Mouse (Mus musculus) layer of hippocampus, postnatal 36 days (tissue): ENCODE data around the gene C1s2. TPM values are rescaled to one million over a fixed set of nuclear protein-coding genes. Genes with fewer than 3 reads are reported as not detected.
"Not testable (repeated sequence)": the region's sequence is repeated elsewhere in the genome, so short reads cannot be mapped to it uniquely, and the experiment has no call there.

Experiments
- DNase-seq, 2 experiments: peaks; one replicate each; pipeline ENCODE4 v3.0.0; 2022
- total RNA-seq, 2 experiments: library from RNA; stranded (reverse); gene quantifications; 2 replicates each; pipeline ENCODE4 v1.2.3; 2021

C1s2 gene
- total RNA-seq, 2 experiments from 2014 or later = 0.15 to 0.35 TPM

DNA sequence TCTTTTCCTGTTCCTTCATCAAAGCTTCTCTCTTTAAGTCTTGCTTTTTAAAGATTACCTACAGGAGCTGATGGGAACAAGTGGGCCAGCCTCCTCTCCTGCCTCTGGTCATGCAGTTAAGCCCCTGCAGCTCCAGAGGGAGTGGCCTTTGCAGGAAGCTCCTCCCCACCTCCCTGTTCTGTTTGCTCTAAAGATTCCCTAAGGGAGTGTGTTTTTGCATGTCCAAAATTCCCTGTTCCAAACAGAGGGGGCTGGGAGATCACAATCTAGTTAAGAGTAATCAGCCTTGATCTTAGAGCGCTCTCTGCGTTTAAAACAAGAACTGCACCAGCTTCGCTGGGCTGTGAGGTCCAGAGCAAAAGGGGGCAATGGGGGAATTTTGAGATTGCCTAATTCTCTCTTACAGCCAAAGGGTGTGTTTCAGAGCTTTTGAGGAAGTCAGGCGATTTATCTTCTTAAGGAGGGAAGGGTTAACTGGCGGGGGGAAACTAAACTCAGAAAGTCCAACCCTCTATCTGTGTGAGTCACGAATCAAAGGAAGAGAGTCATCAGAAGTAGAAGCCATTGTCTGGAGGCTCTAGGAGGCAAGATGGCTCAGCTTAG is 1.1 kb upstream of the C1s2 start:
- DNase-seq = not testable (repeated sequence)

DNA sequence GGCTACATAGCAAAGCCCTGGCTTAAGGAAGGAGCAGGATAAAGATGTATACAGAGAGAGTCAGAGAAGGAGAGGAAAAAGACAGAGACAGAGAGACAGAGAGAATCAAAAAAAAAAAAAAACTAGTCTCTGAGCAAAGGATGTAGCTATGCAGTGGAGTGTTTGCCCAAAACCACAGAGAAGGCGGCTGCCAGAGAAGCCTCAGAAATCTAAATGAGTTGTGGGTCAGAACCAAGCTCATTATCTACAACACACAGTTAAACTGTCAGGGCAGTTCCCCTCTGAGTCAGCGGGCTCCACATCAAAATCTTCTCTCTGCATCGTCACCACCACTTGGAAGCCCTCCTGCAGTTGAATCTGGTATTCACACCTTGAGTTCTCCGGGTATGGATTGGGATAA is 5.1 kb downstream of the C1s2 start:
- no peak for DNase-seq

DNA sequence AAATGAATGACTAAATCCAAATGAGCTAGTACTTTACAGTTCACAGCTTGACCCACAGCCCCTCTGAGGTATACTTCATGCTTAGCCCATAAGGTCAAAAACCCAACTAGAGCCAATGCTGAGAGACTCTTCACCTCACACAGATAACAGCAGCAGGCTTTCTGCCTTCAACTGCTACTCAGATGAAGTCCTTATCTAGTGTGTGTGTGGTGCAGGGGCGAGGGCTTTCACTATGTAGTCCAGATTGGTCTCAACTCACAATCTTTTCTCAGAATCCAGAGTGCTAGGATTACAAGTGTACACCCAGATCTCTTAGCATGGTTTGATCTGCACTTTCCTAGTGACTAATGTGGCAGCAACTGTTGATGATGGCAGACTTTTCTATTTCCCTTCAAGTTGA is 9.7 kb downstream of the C1s2 start:
- not testable (repeated sequence) for DNase-seq

DNA sequence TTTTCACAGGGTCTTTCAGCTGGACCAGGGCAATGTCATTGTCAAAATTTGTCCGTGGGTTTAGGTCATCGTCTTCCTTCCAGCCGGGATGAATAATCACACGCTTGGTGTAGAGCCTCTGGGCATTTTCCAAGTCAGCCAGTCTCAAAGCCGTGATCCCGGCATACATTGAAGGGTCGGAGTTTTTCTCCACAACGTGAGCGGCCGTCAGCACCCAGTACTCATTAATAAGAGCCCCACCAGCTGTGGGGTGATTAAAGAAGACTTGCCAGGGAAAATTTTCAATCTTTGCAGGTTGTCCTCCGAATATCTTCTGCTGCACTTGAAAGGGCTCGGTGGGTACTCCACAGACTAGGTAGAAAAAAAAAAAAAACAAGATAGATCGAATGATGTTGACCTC is 10.3 kb downstream of the C1s2 start:
- no peak for DNase-seq

DNA sequence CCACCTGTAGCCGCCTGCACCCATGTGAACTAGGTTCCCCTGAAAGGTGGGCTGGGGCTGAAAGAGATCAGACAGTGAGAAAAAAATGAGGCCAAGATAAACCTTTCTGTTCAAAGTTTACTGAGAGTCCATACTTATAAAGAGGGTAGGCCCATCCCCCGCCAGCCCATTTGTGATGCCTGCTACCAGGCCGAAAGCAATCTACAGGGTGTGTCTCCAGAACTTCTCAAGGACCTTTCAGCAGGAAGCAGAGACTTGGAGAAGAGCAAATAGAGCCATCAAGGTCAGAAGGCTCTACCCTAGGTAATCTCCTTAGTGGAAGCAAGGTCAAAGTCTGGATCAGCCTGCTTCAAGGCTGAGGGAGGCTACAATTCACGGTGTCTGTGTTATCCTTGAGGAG is 33.9 kb downstream of the C1s2 start:
- no peak for DNase-seq

DNA sequence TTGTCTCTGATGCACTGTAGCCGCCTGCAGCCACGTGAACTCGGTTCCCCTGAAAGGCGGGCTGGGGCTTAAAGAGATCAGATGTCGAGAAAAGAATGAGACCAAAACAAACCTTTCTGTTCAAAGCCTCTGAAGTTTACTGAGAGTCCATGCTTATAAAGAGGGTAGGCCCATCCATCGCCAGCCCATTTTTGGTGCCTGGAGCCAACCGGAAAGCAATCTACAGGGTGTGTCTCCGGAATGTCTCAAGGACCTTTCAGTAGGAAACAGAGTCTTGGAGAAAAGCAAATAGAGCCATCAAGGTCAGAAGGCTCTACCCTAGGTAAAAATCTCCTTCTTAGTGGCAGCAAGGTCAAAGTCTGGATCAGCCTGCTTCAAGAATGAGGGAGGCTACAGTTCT is 42.8 kb downstream of the C1s2 start:
- DNase-seq = no peak

DNA sequence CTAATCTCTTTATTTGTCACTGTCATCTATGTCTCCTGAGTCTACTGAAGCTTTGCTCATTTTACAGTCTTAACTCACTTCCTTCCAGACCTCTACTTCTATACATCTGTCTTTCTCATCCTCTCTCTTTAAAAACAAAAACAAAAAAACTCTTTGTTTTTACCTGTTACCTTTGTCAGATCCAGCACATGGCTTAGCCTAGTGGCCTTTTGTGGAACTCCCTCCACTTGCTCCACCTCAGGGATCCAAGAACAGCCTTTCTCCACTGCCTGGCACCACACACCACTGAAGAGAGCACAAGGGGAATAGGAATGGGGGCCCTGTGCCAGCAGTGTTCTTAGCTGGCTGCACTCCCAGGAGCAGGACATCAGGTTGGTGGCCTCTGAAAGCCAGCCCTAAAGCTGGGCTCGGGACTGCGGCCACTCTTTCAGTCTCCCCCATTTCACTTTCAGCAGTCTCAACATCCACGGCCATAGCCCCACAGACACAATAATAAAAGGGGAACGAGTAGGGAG is 43.6 kb downstream of the C1s2 start:
- DNase-seq = no peak

DNA sequence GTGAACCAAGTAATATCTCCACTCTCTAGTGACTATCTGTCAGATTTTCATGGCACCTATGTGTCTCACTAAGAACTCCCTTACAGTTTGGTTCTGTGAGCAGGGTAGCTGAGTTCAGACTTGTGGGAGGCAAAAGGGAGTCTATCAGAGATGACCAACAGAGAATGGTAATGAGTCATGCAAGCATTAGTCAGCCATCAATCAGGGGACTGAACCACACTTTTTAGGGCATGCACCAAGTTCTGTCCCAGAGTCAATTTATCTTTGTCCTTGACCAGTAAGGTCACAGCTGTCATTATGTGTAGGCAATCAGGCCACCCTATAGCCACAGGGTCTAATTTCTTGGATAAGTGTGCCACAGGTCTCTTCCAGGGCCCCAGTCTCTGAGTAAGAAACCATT is 47.1 kb downstream of the C1s2 start:
- DNase-seq = no peak

DNA sequence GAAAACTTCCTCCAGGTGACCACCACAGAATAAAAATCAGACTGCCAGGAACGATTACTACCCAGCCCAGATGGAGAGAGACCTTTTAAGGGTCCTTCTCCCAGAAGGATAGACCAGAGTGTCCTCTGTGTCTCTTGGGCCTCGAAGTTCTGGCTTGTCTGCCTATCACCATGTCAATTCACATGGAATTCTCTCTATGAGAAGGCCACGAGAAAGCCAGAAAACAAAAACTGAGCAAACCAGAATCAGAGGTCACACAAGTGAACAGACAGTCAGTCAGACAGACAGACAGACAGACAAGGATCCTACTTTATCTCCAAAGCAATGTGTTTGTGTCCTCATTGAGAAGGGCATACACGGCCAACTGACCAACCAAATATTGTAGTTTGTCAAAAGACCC is 49.6 kb downstream of the C1s2 start:
- DNase-seq = no peak

DNA sequence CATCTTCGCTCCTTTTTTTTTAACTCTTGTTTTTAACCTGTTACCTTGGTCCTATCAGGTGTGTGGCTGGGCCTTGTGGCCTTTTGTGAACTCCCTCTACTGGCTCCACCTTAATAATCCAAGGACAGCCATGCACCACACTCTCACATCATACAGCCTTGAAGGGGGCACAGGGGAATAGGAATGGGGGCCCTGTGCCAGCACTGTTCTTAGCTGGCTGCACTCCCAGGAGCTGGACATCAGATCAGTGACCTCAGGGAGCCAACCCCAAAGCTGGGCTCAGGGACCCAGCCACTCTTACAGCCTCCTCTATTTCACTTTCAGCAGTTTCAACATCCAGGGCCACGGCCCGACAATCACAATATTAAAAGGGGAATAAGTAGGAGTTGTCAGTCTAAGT is 50.1 kb downstream of the C1s2 start:
- DNase-seq = no peak

DNA sequence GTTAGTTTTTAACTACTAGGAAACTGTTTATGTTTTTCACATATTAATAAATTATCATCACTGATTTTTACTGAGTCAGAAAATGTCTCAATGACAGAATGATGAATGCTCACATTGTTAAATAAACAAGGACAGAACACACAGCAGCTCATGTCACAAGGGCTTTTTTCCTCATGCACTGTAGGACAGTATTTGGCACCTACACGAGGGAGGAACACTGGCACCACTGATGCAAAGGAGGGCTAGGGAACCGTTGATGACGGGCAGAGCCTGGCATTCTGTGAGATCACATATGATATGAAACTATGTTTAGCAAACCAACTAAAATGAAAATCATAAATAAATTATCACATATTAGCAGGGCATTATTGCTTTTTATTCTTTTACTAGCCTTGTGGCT is 51.0 kb downstream of the C1s2 start:
- DNase-seq = no peak

DNA sequence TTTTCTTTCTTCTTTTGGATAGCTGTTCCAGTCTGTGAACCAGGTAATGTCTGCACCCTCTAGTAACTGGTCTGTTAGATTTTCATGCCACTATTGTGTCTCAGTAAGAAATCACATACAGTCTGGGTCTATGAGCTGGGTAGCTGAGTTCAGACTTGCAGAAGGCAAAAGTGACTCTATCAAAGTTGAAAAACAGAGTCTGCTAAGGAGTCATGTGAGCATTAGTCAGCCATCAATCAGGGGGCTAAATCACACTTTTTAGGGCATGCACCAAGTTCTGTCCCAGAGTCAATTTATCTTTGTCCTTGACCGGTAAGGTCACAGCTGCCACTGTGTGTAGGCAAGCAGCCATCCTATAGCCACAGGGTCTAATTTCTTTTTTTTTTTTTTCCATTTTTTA is 53.7 kb downstream of the C1s2 start:
- DNase-seq = no peak

DNA sequence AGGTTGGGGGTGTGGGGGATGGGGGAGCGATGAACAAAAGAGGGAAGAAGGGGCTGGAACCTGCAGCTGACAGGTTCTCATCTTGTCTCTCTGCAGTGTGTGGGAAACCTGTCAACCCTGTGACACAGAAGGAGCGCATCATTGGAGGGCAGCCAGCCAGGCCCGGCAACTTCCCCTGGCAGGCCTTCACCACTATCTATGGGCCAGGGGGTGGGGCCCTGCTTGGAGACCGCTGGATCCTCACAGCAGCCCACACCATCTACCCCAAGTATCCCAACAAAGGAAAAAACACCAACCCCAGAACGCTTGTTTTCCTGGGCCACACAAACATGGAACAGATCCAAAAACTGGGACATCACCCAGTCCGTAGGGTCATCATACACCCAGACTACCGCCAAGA is 55.7 kb downstream of the C1s2 start:
- DNase-seq = not testable (repeated sequence)

DNA sequence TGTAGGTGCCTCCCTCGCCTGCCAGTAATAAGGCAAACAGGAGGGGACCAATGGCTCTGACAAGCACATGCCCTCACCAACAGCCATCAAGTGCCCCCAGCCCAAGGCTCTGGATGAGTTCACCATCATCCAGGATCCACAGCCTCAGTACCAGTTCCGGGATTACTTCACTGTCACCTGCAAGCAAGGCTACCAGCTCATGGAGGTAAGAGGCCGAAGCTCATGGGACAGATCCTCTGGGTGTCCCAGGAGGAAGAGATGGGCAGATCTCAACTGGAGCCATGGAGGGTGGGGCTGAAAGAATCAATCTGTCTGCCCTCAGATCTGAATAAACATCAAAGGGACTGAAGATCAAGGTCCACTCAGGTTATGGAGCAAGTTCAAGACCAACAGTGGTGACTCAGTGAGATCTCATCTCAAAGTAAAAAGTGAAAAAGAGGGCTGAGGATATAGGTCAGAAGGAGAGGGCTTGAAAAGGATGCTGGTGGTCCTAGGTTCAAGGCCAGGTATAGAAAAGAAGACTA is 60.7 kb downstream of the C1s2 start:
- DNase-seq = not testable (repeated sequence)

Other genes with a start within 250 kb of the C1s2 start
- 10 to 100 TPM; 60.9 to 64.6 TPM for gene Pex5, start 221.0 kb downstream of the C1s2 start, total RNA-seq
- gene Clstn3, start 171.3 kb downstream of the C1s2 start, total RNA-seq = 100 to 1,000 TPM; 255 to 264 TPM
- gene C1rl, start 143.0 kb downstream of the C1s2 start, total RNA-seq = under 1 TPM; 0.13 to 0.15 TPM
- gene C1ra, start 123.7 kb downstream of the C1s2 start, total RNA-seq = under 1 TPM; 0.51 to 0.72 TPM
- gene C1s1, start 93.7 kb downstream of the C1s2 start, total RNA-seq = 1 to 10 TPM in 1 of 2 experiments, under 1 TPM in 1; 0.62 to 1.5 TPM
- under 1 TPM; 0.15 to 0.18 TPM for gene C1rb, start 65.8 kb downstream of the C1s2 start, total RNA-seq
- gene Lpcat3, start 26.9 kb upstream of the C1s2 start, total RNA-seq = 10 to 100 TPM; 27.1 to 33.5 TPM
- 10 to 100 TPM; 54.3 to 64.9 TPM for gene Emg1, start 76.1 kb upstream of the C1s2 start, total RNA-seq
- 100 to 1,000 TPM; 114 to 129 TPM for gene Phb2, start 76.3 kb upstream of the C1s2 start, total RNA-seq
- 1 to 10 TPM; 2.9 to 3.0 TPM for gene Ptpn6, start 102.6 kb upstream of the C1s2 start, total RNA-seq
- 100 to 1,000 TPM; 337 to 366 TPM for gene Grcc10, start 105.3 kb upstream of the C1s2 start, total RNA-seq
- gene Gm45234, start 119.9 kb upstream of the C1s2 start, total RNA-seq = not detected
- gene Atn1, start 120.4 kb upstream of the C1s2 start, total RNA-seq = 100 to 1,000 TPM; 139 to 170 TPM
- 1,000 to 10,000 TPM in 1 of 2 experiments, 100 to 1,000 TPM in 1; 956 to 1,045 TPM for gene Eno2, start 133.6 kb upstream of the C1s2 start, total RNA-seq
- gene Lrrc23, start 143.6 kb upstream of the C1s2 start, total RNA-seq = 1 to 10 TPM in 1 of 2 experiments, under 1 TPM in 1; 1.00 to 3.5 TPM
- gene Spsb2, start 172.6 kb upstream of the C1s2 start, total RNA-seq = 1 to 10 TPM; 2.9 to 3.1 TPM
- 100 to 1,000 TPM; 731 to 778 TPM for gene Tpi1, start 178.2 kb upstream of the C1s2 start, total RNA-seq
- 100 to 1,000 TPM; 174 to 188 TPM for gene Usp5, start 193.4 kb upstream of the C1s2 start, total RNA-seq
- gene Cdca3, start 193.5 kb upstream of the C1s2 start, total RNA-seq = 1 to 10 TPM in 1 of 2 experiments, under 1 TPM in 1; 0.38 to 1.2 TPM
- gene Gnb3, start 204.2 kb upstream of the C1s2 start, total RNA-seq = under 1 TPM in 1 of 2 experiments, not detected in 1; 0.17 TPM
- 10 to 100 TPM; 30.4 to 37.1 TPM for gene P3h3, start 221.7 kb upstream of the C1s2 start, total RNA-seq
- gene Gpr162, start 227.9 kb upstream of the C1s2 start, total RNA-seq = 100 to 1,000 TPM; 180 to 187 TPM